Mouse (Mus musculus) brain, adult 2 months (tissue): ENCODE results near the gene Slc5a10.

Experiments used
- DNase-seq: peaks from one replicate; pipeline ENCODE4 v3.0.0; 2011; ENCODE audit warnings: low read depth, low spot score

Slc5a10 gene

DNA sequence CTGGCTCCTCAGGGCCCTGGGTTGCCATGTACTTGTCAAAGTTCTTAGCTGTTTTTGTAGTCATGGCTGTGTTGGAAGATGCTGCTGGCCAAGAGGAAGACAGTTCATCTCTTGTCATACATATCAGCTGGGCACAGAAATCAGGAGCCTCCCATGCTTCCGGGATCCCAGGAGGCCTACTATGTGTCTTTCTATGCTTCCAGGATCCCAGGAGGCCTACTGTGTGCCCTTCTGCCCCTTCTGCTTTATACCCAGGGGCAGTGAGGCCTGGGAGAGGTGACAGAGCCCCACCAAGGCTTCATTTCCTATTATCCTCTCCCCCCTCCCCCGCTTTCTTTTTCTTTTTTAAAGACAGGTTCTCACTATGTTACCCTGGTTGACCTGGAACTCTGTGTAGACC is 15.0 kb downstream of the Slc5a10 start:
- DNase-seq: no peak

DNA sequence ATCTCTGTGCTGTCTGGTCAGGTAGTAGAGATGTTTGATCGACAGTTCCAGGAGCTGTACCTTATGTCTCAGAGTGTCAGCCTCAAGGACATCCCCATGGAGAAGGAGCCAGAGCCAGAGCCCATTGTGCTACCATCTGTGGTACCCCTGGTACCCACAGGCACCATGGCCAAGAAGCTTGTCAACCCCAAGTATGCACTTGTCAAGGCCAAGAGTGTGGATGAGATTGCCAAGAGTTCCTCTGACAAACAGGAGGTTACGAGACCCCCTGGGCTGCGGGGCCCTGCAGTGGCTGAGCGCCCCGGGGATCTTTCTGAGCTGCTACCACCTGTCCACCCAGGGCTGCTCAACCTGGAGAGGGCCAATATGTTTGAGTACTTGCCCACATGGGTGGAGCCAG is 18.1 kb downstream of the Slc5a10 start:
- DNase-seq: peak; percentile 22

DNA sequence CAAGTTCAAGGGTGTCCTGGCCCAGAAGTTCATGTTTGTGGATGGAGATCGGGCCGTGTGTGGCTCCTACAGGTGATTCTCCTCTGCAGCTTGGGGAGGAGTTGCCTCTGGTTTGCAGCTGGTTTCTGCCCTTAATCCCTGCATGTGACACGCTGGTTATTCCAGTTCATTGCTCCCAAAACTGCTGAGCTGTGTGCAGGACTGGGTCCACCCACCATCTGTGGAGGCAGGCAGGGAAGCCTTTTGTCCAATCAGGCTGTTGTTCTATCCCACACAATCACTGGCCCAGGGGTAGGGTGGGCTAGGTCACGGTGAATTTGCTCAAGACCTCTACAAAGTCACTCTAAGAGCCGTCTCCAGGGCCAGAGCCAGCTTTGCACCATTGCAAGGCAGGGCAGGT is 18.9 kb downstream of the Slc5a10 start:
- no peak for DNase-seq

DNA sequence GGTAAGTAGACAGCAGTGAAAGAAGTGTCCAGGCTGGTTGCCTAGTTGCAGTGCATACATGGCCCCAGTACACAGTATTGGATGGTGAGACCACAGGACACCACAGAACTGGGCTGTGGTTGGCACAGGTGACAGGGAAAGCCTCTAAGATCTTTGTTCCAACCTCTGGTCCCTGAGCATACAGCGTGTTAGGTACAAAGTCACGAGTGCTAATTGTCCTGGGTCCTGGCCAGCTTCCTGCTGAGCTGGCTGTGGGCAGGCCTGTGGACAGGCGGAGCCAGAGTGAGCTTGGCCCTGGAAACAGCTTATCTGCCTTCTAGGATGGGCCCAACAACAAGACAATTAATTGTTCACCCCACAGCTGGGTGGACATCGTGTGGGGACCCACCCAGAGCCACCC is 20.7 kb downstream of the Slc5a10 start:
- peak; percentile 52 for DNase-seq

DNA sequence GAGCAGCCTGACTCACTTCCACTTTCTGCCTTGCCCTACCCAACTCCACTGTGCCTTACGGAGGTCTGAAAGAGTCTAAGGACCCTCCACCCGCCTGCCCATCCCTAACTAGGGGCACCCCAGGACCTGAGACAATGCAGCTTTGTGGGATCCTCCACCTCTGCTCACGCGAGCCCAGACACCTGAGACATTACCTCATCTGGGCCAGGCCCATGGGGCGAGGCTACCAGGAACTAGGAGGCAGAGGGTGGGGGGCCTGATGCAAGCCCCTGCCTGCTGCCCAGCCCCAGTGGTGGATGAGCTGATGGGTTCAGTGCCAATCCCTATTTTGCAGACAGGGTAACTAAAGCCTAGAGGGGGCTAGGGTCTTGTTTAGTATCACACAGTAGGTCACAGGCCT is 21.2 kb downstream of the Slc5a10 start:
- DNase-seq: no peak

DNA sequence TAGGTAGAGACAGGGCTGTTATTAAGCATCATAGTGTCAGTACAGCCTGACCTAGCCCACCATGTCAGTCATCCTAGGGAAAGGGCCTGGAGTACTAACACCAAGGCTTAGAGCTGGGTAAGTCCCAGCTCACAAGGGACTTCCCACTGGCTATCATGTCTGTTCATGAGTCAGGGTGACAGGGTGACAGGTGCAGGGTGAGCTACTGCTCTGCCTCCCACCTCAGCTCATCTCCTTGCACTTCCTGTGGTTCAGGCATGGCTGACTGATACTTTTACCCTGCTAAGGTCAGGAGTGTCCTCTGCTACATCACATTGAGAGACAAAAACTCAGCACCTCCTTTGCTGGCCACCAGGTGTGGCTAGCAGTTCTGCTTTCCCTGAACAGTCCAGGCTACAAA is 21.8 kb downstream of the Slc5a10 start:
- no peak for DNase-seq

DNA sequence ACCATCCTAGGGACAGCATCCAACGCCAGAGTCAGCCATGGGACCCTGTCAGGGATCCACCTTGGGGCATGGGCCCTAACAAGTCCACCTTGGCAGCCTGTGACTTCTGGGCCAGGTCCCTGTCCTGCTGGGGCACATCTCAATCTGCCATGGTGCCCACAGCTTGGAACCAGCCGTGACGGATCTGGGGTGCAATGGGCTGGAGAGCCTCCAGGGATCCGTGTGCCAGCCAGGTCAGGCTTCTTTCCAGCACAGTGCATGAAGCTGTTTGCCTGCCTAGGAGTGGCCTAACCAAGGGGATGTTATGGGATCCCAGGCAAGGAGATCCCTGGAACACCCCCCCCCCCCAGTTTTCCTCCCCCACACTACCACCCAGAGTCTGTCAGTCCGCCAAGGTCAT is 27.6 kb downstream of the Slc5a10 start:
- peak; percentile 54 for DNase-seq

DNA sequence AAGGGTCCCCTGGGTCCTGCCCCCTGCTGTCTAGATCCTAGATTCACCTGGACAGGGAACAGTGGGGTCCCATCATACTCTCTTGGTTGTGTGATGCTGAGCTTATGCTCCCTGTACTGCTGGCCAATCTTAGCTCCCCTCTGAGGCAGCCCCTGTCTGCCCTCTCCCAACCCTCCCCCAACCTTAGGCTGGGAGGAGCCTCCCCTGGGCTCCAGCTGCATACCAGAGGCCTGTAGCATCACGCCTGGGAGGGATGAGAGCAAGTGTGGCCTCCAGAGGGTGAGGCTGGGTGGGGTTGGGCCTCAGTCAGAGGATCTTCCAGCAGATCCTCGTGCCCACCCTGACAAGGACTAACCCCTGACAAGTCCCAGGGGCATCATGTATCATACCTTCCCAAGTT is 33.0 kb downstream of the Slc5a10 start:
- no peak for DNase-seq

DNA sequence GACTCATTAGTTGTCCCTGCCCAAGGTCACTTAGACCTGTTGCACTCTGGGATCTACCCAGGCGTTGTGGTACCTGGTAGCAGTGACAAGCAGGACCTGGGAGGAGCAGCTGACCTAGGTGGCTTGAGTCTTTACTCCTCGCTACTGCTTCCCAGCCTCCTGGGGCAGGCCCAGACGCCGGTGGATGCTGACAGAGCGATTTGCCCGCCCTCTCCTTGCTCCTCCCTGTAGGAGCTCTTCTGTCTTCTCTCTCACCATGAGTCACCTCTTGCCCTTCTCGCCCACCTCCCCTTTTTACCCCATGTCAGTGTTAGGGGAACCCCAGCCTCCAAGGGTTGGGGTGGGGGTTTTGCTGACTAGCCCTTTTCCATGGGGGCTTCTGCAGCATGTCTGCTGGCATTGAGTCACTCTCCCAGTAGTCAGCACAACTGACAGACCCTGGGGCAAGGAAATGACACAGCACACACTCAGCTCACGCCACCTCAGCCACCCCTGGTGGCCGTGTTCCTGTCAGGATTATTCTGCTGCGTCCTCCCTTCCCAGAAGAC is 33.6 kb downstream of the Slc5a10 start:
- DNase-seq: no peak

DNA sequence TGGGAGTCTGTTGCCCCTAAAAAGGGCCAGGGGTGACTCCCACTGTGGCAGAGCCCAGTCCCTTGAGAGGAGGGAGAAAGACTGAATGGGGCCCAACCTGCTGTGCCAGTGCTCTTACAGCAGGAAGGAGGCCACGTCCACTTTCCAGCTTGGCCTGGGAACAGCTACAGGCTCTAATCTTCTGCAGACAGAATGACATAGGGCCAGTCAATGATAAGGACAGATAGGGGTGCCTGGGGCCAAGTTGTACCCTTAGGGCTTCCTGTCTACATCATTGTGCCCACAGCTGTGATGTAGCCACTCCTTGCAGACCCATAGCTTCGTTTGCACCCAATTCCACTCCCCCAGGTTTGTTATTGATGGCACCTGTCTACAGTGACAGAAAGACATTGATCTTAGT is 34.5 kb downstream of the Slc5a10 start:
- DNase-seq: no peak

DNA sequence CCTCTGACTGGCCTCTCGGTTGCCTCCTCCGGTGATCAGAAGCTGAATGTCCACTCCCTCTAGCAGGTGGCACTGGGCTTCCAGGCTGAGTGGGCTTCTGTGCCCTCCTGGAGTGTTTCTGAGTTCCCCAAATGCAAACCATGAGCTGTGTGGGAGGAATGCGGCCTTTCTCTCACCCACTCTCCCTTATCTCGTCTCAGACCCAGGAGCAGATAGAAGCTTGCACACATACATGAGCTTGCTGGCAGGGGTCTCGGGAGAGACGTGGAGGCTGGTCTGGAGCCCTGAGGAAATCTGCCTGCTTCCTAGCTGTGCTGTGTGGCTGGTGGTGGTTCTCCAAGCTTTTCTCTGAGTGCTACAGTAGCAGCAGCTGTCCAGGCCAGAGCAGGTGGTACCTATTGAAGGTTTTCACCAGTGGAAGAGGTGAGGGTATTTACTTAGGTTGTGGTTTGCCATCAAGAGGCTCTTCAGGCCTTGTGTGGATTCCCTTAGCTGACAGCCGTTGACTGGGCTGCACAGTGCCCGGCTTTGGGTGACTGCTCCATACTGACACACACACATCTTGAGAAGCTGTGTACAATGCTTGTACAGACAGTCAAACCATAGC is 35.4 kb downstream of the Slc5a10 start:
- DNase-seq: no peak

DNA sequence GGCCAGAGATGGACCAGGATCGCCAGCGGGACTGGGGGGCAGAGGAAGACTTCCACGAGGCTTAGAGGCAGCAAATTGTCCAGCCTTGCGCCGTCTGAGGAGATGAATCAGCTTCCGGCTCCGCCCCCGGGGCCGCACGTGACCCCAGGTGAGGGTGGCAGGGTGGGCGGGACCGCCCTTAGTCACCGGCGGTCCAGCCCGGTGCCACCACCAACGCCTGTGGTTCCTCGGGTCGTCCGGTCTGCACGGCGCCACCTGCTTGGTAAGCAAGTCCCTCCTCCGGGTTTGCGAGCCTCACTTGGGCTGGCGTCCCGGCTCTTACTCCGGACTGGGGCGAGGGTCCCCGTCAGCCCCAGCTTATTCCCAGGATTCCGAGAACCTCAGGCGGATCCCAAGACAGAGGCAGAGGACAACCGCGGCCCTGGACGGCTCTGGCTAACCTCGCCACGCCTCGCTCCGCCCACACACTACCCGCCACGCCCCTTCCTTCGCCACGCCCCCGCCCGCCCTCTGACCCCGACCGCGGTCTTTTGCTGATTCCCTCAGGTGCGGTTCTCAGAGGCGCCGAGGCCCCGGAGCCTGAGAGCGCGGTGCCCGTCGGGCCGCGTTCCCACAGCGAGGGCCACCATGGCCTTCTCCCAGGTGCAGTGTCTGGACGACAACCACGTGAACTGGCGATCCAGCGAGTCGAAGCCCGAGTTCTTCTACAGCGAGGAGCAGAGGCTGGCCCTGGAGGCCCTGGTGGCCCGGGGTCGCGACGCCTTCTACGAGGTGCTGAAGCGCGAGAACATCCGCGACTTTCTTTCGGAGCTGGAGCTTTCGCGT is 36.5 kb downstream of the Slc5a10 start, which contains the start of gene Fam83g:
TSS of gene Fam83g (plus strand) at position 185 of the 825 bp plus-strand sequence.
- no peak for DNase-seq

DNA sequence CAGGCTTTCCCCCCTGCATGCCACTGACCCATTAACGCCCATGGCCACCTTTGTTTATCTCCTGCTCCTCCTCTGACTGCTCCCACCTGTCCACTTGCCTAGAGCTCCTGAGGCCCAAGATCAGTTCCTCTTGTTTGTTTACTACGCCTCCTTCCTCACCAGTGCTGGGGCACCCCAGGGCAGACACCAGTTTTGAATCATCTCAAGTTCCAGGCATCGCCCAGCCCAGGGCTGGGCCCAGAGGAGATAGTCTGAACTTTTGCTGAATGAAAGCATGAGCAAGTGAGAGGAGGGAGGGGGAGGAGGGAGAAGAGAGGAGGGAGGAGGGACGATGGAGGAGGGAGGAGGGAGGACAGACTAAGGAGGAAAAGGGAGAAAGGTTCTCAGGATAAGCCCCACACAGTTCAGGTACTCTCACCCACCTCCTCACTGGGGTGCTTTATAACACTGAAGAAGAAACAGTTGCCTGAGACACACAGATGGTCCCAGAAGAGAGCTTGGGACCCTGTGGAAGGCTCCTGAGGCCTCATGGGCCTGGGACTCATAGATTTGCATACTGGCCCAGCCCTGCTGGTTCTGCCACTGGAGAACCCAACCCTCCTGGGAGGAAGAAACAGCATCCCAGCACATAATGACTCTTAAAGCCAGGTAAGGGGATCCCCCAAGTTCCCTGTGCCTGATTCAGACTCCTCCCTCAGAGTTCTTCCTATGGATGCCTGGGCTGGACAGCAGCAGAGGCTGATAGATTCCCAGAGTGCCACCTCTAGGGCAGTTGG is 41.3 kb downstream of the Slc5a10 start:
- no peak for DNase-seq

DNA sequence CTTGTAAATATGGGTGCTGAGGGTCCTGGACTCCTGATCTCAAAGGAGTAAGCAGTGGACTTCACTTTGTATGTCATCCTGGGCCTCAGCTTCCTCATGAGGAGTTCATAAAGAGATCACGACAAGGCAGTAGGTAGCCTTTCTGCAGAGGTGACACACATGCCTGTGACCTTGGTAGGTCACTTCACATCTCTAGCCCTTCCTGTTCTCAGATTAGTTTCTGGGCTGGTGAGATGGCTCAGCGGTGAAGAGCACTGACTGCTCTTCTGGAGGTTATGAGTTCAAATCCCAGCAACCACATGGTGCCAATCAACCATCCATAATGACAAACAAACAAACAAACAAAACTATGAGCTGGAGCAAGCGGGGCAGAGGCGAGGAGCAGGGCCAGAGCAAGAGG is 42.9 kb downstream of the Slc5a10 start:
- DNase-seq: no peak

DNA sequence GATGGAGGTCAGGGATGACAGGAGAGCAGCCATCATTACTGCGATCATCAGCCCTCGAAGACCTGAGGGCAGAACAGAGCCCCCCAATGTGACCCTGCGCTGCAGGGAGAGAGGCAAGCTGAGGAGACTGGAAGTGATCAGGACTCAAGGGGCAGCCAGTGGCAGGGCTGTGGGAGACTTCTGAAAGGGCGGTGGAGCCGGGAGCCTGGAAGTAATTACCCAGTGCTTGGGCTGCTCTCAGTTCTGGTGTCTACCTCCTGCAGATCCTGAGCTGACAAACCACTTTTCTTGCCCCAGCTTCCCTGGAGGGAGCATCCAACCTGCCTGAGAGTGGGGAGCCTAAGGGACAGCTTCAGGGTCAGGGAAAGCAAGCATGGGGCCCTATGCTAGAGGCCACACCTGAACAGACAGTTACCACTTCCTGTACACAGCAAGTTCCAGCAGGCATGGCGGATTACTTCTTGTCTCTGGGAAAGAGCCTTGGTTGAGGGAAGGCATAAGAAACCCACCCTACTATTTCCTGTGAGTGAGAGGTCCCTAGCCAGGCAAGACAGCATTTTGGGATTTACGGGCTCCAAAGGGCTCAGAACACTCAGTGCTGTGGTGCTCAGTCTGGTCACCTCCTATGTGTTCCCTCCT is 44.3 kb downstream of the Slc5a10 start:
- DNase-seq: no peak

DNA sequence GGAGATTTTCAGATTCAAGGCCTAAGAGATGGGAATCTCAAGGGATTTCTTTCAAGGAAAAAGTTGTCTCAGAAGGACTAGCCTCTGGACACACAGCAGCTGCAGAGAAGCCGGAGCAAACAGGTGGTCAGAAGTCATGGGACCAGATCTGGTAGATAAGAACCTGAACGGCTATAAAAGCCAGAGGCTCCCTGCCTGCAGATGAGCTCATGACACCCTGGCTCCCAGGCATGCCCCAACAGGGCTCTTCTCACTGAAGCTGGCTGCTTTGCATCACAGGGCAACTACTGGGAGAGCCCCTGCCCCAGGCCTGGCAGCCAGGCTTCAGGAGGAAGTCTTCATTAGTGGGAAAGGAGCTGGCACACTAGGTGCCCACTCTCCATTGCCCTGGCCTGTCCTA is 45.3 kb downstream of the Slc5a10 start:
- DNase-seq: no peak

DNA sequence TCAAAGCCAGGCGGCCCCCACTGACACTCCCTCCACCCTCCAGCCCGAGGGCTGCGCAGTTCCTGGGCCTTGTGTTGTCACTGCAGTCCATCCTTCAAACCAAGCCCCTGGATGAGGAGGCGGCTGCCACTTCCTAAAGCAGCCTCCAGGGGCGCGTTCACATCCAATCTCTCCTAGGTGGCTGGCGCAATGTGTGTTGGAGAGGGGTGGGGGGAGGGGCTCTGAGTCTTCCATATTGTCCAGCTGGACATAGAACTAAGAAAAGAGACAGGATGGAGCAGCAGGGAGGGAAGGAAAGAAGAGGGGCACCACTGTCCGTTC is 45.8 kb downstream of the Slc5a10 start:
- DNase-seq: peak; percentile 36

DNA sequence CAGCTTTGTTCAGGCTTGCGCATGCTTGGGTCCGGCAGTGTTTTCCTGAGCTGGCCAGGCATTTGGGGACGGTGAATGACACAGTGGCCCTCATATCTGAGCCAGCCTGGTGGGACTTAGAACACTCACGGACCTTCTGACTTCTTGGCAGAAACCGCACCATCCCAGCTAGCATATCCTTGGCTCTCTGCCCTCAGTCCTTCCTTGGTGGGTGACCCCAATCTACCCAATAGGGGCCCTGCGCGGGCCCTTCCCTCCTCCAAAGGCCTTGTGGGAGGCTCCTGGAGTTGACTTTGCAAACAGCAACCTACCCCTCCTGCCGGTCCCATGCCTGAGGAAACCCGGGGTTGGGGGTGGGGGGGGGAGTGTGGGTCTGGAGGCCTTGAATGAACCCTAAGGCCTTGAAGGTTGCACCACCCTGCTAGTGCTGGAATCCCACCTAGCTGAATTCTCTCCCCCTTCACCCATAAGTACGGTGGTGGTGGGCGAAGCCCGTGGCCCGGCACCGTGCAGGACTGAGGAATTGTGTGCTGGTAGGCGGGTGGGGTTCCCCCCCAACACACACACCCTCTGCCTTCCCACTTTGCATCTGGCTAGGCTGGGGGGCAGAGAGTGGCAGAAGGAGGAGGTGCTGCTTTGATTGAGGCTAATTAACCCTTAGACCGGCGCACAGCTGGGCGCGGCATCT is 46.3 kb downstream of the Slc5a10 start:
- peak; percentile 55 for DNase-seq

DNA sequence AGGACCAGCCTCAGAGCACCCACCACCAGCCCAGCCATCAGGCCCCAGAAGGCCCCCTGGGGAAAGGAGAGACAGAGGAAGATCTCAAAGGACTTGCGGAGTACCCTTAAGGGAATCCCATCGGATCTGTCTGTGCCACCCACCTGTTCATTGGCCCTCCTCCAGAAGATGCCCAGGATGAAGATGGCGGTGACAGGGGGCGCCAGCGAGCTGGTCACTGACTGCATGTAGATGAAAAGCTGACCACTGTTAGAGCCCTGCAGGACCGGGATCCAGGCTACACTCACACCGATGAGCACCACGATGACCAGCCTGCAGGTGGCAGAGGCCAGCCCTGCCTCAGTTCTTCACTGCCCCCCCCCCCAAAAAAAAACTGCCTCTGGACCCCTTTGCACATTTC is 46.9 kb downstream of the Slc5a10 start:
- peak; percentile 63 for DNase-seq

DNA sequence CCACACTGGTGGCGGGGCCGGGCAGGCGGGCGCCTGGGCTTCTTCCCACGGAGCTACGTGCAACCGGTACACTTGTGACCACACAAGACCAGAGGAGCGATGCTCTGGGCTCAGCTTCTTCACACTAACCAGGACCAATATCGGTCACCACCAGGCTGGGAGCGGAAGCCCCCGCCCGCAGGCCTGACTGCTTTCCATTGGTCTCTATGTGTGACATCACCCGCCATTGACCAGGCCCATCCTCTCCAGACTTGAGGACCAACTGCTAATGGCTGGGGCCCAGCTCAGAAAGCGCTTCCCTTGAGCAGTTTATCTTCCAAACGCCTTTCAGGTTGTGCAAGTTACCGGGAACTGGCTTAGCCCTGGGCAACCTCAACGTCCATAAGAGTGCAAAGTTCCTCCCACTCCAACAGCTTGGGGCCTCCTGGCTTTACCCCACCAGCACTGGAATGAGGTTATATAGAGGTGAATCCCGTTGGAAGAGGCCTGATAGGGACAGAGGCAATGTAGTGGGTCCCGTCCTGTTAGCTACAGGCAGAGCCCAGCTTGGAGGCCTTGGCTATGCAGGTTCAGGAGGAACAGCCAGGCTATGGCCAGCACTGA is 48.7 kb downstream of the Slc5a10 start:
- DNase-seq: no peak
